Mouse (Mus musculus): ENCODE measurements around the gene Tbkbp1.

Tbkbp1 gene

GRCm38 (mm10) chr11:97176851-97177250 is 25.6 kb upstream of the Tbkbp1 start:
- in situ Hi-C loops (cut with MboI; ENCODE audit: low pct_unique_long_range_greater_than_20kb in 1 of 2, low sequenced_read_pairs in 2 of 2, unreplicated experiment in 1 of 2) = no loop called here

- in situ Hi-C loops (cut with MboI; ENCODE audit: low pct_unique_long_range_greater_than_20kb in 1 of 2, low sequenced_read_pairs in 2 of 2, unreplicated experiment in 1 of 2) = no loop called here
Measured at GRCm38 (mm10) chr11:97175499-97175898, 24.2 kb upstream of the Tbkbp1 start.

GRCm38 (mm10) chr11:97160341-97160740 is 9.0 kb upstream of the Tbkbp1 start:
- in situ Hi-C loops (cut with MboI; ENCODE audit: low pct_unique_long_range_greater_than_20kb in 1 of 2, low sequenced_read_pairs in 2 of 2, unreplicated experiment in 1 of 2) = loop anchor here (5.0 to 25.0 kb wide), 3 partner anchors 72 to 1852 kb away; partner anchors contain the start of genes Cdk12 (in 1 of the 2) and Top2a (in 1 of the 2)

- in situ Hi-C loops (cut with MboI; ENCODE audit: low pct_unique_long_range_greater_than_20kb in 1 of 2, low sequenced_read_pairs in 2 of 2, unreplicated experiment in 1 of 2) = loop anchor here in 1 of 2 experiments (25.0 kb wide), 2 partner anchors 1055 to 1855 kb away; partner anchors contain the start of genes Cdk12 and Top2a
Measured at GRCm38 (mm10) chr11:97156999-97157398, 5.7 kb upstream of the Tbkbp1 start.

GRCm38 (mm10) chr11:97152662-97153287 is 1.5 kb upstream of the Tbkbp1 start:
- in situ Hi-C loops (cut with MboI; ENCODE audit: low pct_unique_long_range_greater_than_20kb in 1 of 2, low sequenced_read_pairs in 2 of 2, unreplicated experiment in 1 of 2) = loop anchor here in 1 of 2 experiments (25.0 kb wide), 2 partner anchors 1060 to 1860 kb away; partner anchors contain the start of genes Cdk12 and Top2a

- in situ Hi-C loops (cut with MboI; ENCODE audit: low pct_unique_long_range_greater_than_20kb in 1 of 2, low sequenced_read_pairs in 2 of 2, unreplicated experiment in 1 of 2) = loop anchor here in 1 of 2 experiments (25.0 kb wide), 2 partner anchors 1060 to 1860 kb away; partner anchors contain the start of genes Cdk12 and Top2a
Measured at GRCm38 (mm10) chr11:97152023-97152426, 730 bp upstream of the Tbkbp1 start.

GRCm38 (mm10) chr11:97150411-97151330 is 624 bp downstream of the Tbkbp1 start:
- in situ Hi-C loops (cut with MboI; ENCODE audit: low pct_unique_long_range_greater_than_20kb in 1 of 2, low sequenced_read_pairs in 2 of 2, unreplicated experiment in 1 of 2) = loop anchor here in 1 of 2 experiments (25.0 kb wide), 2 partner anchors 1062 to 1862 kb away; partner anchors contain the start of genes Cdk12 and Top2a

- in situ Hi-C loops (cut with MboI; ENCODE audit: low pct_unique_long_range_greater_than_20kb in 1 of 2, low sequenced_read_pairs in 2 of 2, unreplicated experiment in 1 of 2) = loop anchor here in 1 of 2 experiments (25.0 kb wide), 2 partner anchors 1062 to 1862 kb away; partner anchors contain the start of genes Cdk12 and Top2a
Measured at GRCm38 (mm10) chr11:97149995-97150410, 1.3 kb downstream of the Tbkbp1 start.

- in situ Hi-C loops (cut with MboI; ENCODE audit: low pct_unique_long_range_greater_than_20kb in 1 of 2, low sequenced_read_pairs in 2 of 2, unreplicated experiment in 1 of 2) = no loop called here
Measured at GRCm38 (mm10) chr11:97149026-97149425, 2.3 kb downstream of the Tbkbp1 start.

- in situ Hi-C loops (cut with MboI; ENCODE audit: low pct_unique_long_range_greater_than_20kb in 1 of 2, low sequenced_read_pairs in 2 of 2, unreplicated experiment in 1 of 2) = no loop called here
Measured at GRCm38 (mm10) chr11:97148591-97148990, 2.7 kb downstream of the Tbkbp1 start.

- in situ Hi-C loops (cut with MboI; ENCODE audit: low pct_unique_long_range_greater_than_20kb in 1 of 2, low sequenced_read_pairs in 2 of 2, unreplicated experiment in 1 of 2) = no loop called here
Measured at GRCm38 (mm10) chr11:97147333-97147732, 4.0 kb downstream of the Tbkbp1 start.

- in situ Hi-C loops (cut with MboI; ENCODE audit: low pct_unique_long_range_greater_than_20kb in 1 of 2, low sequenced_read_pairs in 2 of 2, unreplicated experiment in 1 of 2) = no loop called here
Measured at GRCm38 (mm10) chr11:97146724-97147123, 4.6 kb downstream of the Tbkbp1 start.

GRCm38 (mm10) chr11:97145951-97146350 is 5.3 kb downstream of the Tbkbp1 start:
- in situ Hi-C loops (cut with MboI; ENCODE audit: low pct_unique_long_range_greater_than_20kb in 1 of 2, low sequenced_read_pairs in 2 of 2, unreplicated experiment in 1 of 2) = no loop called here

GRCm38 (mm10) chr11:97145320-97145719 is 6.0 kb downstream of the Tbkbp1 start:
- in situ Hi-C loops (cut with MboI; ENCODE audit: low pct_unique_long_range_greater_than_20kb in 1 of 2, low sequenced_read_pairs in 2 of 2, unreplicated experiment in 1 of 2) = no loop called here

GRCm38 (mm10) chr11:97143196-97143900 is 7.9 kb downstream of the Tbkbp1 start:
- in situ Hi-C loops (cut with MboI; ENCODE audit: low pct_unique_long_range_greater_than_20kb in 1 of 2, low sequenced_read_pairs in 2 of 2, unreplicated experiment in 1 of 2) = no loop called here

GRCm38 (mm10) chr11:97142159-97142608 is 9.1 kb downstream of the Tbkbp1 start:
- in situ Hi-C loops (cut with MboI; ENCODE audit: low pct_unique_long_range_greater_than_20kb in 1 of 2, low sequenced_read_pairs in 2 of 2, unreplicated experiment in 1 of 2) = no loop called here

GRCm38 (mm10) chr11:97140811-97141210 is 10.5 kb downstream of the Tbkbp1 start:
- in situ Hi-C loops (cut with MboI; ENCODE audit: low pct_unique_long_range_greater_than_20kb in 1 of 2, low sequenced_read_pairs in 2 of 2, unreplicated experiment in 1 of 2) = no loop called here

- in situ Hi-C loops (cut with MboI; ENCODE audit: low pct_unique_long_range_greater_than_20kb in 1 of 2, low sequenced_read_pairs in 2 of 2, unreplicated experiment in 1 of 2) = no loop called here
Measured at GRCm38 (mm10) chr11:97139256-97139655, 12.0 kb downstream of the Tbkbp1 start.
